Mouse (Mus musculus): ENCODE data around the gene Muc5b. TPM values are rescaled to one million over a fixed set of nuclear protein-coding genes. Genes with fewer than 3 reads are reported as not detected.

The Muc5b gene
- polyA plus RNA-seq (2014; fragmentation: Illumina TruSeq; extraction: RNeasy Lipid Tissue Mini Kit (QIAGEN cat#74804); ENCODE audit: low read depth, low replicate concordance): not detected

DNA sequence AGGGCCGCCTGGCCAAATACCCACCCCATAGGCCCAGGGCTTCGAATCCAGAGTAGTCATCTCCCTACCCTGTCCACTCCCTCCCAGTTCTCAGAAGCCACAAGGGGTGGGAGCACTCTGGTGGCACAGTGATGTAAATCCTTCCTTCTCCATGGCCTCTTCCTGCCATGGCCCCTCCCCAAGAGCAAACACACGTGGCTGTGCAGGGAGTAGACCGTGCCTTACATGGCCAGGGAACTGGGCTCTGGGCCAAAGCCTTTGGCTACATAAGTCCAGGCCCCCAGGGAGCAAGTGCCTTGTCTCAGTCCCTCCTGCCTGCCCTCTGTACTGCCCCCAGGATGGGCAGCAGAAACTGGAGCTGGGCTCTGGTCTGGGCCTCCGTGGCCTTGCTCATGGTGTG lies at the start of gene Muc5b:
TSS of gene Muc5b (plus strand) at position 292 of the 400 bp plus-strand sequence.

DNA sequence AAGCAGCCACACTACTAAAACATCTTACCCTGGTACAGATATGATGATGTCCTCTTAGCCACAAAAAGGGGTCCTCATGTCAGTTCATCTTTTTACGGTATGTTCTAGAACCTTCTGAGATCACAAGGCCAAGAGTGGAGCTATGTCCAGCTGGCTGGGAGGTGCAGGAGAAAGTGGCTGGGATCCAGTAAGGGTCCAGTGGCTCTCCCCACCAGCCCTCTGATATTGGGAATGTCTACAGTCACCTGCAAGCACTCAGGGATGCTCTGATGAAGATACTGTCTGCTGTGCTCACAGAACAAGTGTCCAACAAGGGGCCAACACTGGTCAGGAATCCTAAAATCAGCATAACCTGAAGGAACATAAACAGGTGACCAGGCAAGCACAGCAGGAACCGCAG lies 79.5 kb downstream of the Muc5b start, which contains the start of gene Tollip:
TSS of gene Tollip (minus strand) at position 101 of the 400 bp plus-strand sequence.

Other genes starting within 250 kb of the Muc5b start
- not detected for gene Muc6, start 183.8 kb upstream of the Muc5b start, polyA plus RNA-seq (2014; fragmentation: Illumina TruSeq; extraction: RNeasy Lipid Tissue Mini Kit (QIAGEN cat#74804); ENCODE audit: low read depth, low replicate concordance)
- gene Muc2, start 148.7 kb upstream of the Muc5b start, polyA plus RNA-seq (2014; fragmentation: Illumina TruSeq; extraction: RNeasy Lipid Tissue Mini Kit (QIAGEN cat#74804); ENCODE audit: low read depth, low replicate concordance): not detected
- not detected for gene Muc5ac, start 50.1 kb upstream of the Muc5b start, polyA plus RNA-seq (2014; fragmentation: Illumina TruSeq; extraction: RNeasy Lipid Tissue Mini Kit (QIAGEN cat#74804); ENCODE audit: low read depth, low replicate concordance)
- gene Tollip, start 79.4 kb downstream of the Muc5b start, polyA plus RNA-seq (2014; fragmentation: Illumina TruSeq; extraction: RNeasy Lipid Tissue Mini Kit (QIAGEN cat#74804); ENCODE audit: low read depth, low replicate concordance): 27.7 TPM
- gene Brsk2, start 110.7 kb downstream of the Muc5b start, polyA plus RNA-seq (2014; fragmentation: Illumina TruSeq; extraction: RNeasy Lipid Tissue Mini Kit (QIAGEN cat#74804); ENCODE audit: low read depth, low replicate concordance): not detected
- gene Mob2, start 222.0 kb downstream of the Muc5b start, polyA plus RNA-seq (2014; fragmentation: Illumina TruSeq; extraction: RNeasy Lipid Tissue Mini Kit (QIAGEN cat#74804); ENCODE audit: low read depth, low replicate concordance): 8.6 TPM